Mouse (Mus musculus): ENCODE measurements around the gene Gga3. TPM values are rescaled to one million over a fixed set of nuclear protein-coding genes. Genes with fewer than 3 reads are reported as not detected.
A peak's percentile ranks its signal among the peaks of the same experiment; 100 is the strongest.

Gga3 gene
- polyA plus RNA-seq, 1 experiment, result 102 TPM

- Histone ChIP-seq H3K4me3 (ENCODE audit: control insufficient read depth, insufficient read depth, low read length) (no peak overlapping the region), H3K27ac (ENCODE audit: control insufficient read depth, insufficient read depth, low read length) (no peak overlapping the region), H3K27me3 (ENCODE audit: control insufficient read depth, insufficient read depth, low read length) (no peaks in the 10 kb centered on the region), H3K4me1 (replicated peaks; ENCODE audit: control insufficient read depth, insufficient read depth, low read length) (peaks cover 19% of the 10 kb centered on the region), H3K36me3 (ENCODE audit: control insufficient read depth, insufficient read depth, low read length) (peaks cover 22% of the 10 kb centered on the region)
- 95% methylated on average over 23 of the region's 23 CpGs for WGBS
- DNase-seq, result no peak
- no peak for TF ChIP-seq CTCF (IDR thresholded peaks at IDR 0.05; ENCODE audit: borderline replicate concordance, control insufficient read depth, extremely low read depth, insufficient read depth, low read length, poor library complexity)
- TF ChIP-seq POLR2A (IDR thresholded peaks at IDR 0.05; ENCODE audit: control insufficient read depth, extremely low read depth, insufficient read depth, low read length, poor library complexity), result no peak
These were observed 4.9 kb upstream of the Gga3 start for GRCm38 (mm10) chr11:115608421-115609399.

GRCm38 (mm10) chr11:115606733-115607132 is 2.9 kb upstream of the Gga3 start:
- DNase-seq, result no peak
- Histone ChIP-seq H3K27me3 (ENCODE audit: control insufficient read depth, insufficient read depth, low read length) (no peaks in the 10 kb centered on the region), H3K4me3 (ENCODE audit: control insufficient read depth, insufficient read depth, low read length) (no peak overlapping the region), H3K4me1 (replicated peaks; ENCODE audit: control insufficient read depth, insufficient read depth, low read length) (peaks cover 19% of the 10 kb centered on the region), H3K27ac (ENCODE audit: control insufficient read depth, insufficient read depth, low read length) (no peak overlapping the region), H3K36me3 (ENCODE audit: control insufficient read depth, insufficient read depth, low read length) (peaks cover 22% of the 10 kb centered on the region)
- TF ChIP-seq CTCF (IDR thresholded peaks at IDR 0.05; ENCODE audit: borderline replicate concordance, control insufficient read depth, extremely low read depth, insufficient read depth, low read length, poor library complexity) (no peak), POLR2A (IDR thresholded peaks at IDR 0.05; ENCODE audit: control insufficient read depth, extremely low read depth, insufficient read depth, low read length, poor library complexity) (no peak)
- WGBS, result 95% methylated on average over 18 of the region's 18 CpGs

GRCm38 (mm10) chr11:115604304-115604696 is 449 bp upstream of the Gga3 start:
- Histone ChIP-seq H3K36me3 (ENCODE audit: control insufficient read depth, insufficient read depth, low read length) (peaks cover 22% of the 10 kb centered on the region), H3K27ac (ENCODE audit: control insufficient read depth, insufficient read depth, low read length) (no peak overlapping the region), H3K27me3 (ENCODE audit: control insufficient read depth, insufficient read depth, low read length) (no peaks in the 10 kb centered on the region), H3K4me3 (ENCODE audit: control insufficient read depth, insufficient read depth, low read length) (peak overlapping the region; percentile 62), H3K4me1 (replicated peaks; ENCODE audit: control insufficient read depth, insufficient read depth, low read length) (peaks cover 21% of the 10 kb centered on the region)
- no peak for DNase-seq
- TF ChIP-seq POLR2A (IDR thresholded peaks at IDR 0.05; ENCODE audit: control insufficient read depth, extremely low read depth, insufficient read depth, low read length, poor library complexity) (no peak), CTCF (IDR thresholded peaks at IDR 0.05; ENCODE audit: borderline replicate concordance, control insufficient read depth, extremely low read depth, insufficient read depth, low read length, poor library complexity) (no peak)
- WGBS, result under 1% methylated on average over 26 of the region's 26 CpGs

GRCm38 (mm10) chr11:115603128-115603475 is 749 bp downstream of the Gga3 start:
- 4% methylated on average over 15 of the region's 15 CpGs for WGBS
- Histone ChIP-seq H3K4me1 (replicated peaks; ENCODE audit: control insufficient read depth, insufficient read depth, low read length) (peaks cover 21% of the 10 kb centered on the region), H3K27ac (ENCODE audit: control insufficient read depth, insufficient read depth, low read length) (peak overlapping the region; percentile 55), H3K4me3 (ENCODE audit: control insufficient read depth, insufficient read depth, low read length) (peak overlapping the region; percentile 62), H3K27me3 (ENCODE audit: control insufficient read depth, insufficient read depth, low read length) (no peaks in the 10 kb centered on the region), H3K36me3 (ENCODE audit: control insufficient read depth, insufficient read depth, low read length) (peaks cover 11% of the 10 kb centered on the region)
- TF ChIP-seq POLR2A (IDR thresholded peaks at IDR 0.05; ENCODE audit: control insufficient read depth, extremely low read depth, insufficient read depth, low read length, poor library complexity), result no peak
- TF ChIP-seq CTCF (IDR thresholded peaks at IDR 0.05; ENCODE audit: borderline replicate concordance, control insufficient read depth, extremely low read depth, insufficient read depth, low read length, poor library complexity), result no peak
- no peak for DNase-seq

GRCm38 (mm10) chr11:115601174-115601573 is 2.7 kb downstream of the Gga3 start:
- Histone ChIP-seq H3K27ac (ENCODE audit: control insufficient read depth, insufficient read depth, low read length) (no peak overlapping the region), H3K27me3 (ENCODE audit: control insufficient read depth, insufficient read depth, low read length) (no peaks in the 10 kb centered on the region), H3K36me3 (ENCODE audit: control insufficient read depth, insufficient read depth, low read length) (peaks cover 8% of the 10 kb centered on the region; the same call in 1 of the 2 replicates), H3K4me1 (replicated peaks; ENCODE audit: control insufficient read depth, insufficient read depth, low read length) (peaks cover 21% of the 10 kb centered on the region), H3K4me3 (ENCODE audit: control insufficient read depth, insufficient read depth, low read length) (no peak overlapping the region)
- TF ChIP-seq POLR2A (IDR thresholded peaks at IDR 0.05; ENCODE audit: control insufficient read depth, extremely low read depth, insufficient read depth, low read length, poor library complexity) (no peak), CTCF (IDR thresholded peaks at IDR 0.05; ENCODE audit: borderline replicate concordance, control insufficient read depth, extremely low read depth, insufficient read depth, low read length, poor library complexity) (no peak)
- WGBS, result 39% methylated on average over 4 of the region's 4 CpGs
- DNase-seq, result no peak

- Histone ChIP-seq H3K4me3 (ENCODE audit: control insufficient read depth, insufficient read depth, low read length) (no peak overlapping the region), H3K27ac (ENCODE audit: control insufficient read depth, insufficient read depth, low read length) (no peak overlapping the region), H3K36me3 (ENCODE audit: control insufficient read depth, insufficient read depth, low read length) (peaks cover 8% of the 10 kb centered on the region; the same call in 1 of the 2 replicates), H3K4me1 (replicated peaks; ENCODE audit: control insufficient read depth, insufficient read depth, low read length) (peaks cover 21% of the 10 kb centered on the region), H3K27me3 (ENCODE audit: control insufficient read depth, insufficient read depth, low read length) (no peaks in the 10 kb centered on the region)
- 94% methylated on average over 15 of the region's 15 CpGs for WGBS
- TF ChIP-seq POLR2A (IDR thresholded peaks at IDR 0.05; ENCODE audit: control insufficient read depth, extremely low read depth, insufficient read depth, low read length, poor library complexity) (no peak), CTCF (IDR thresholded peaks at IDR 0.05; ENCODE audit: borderline replicate concordance, control insufficient read depth, extremely low read depth, insufficient read depth, low read length, poor library complexity) (no peak)
- no peak for DNase-seq
These were observed 3.1 kb downstream of the Gga3 start for GRCm38 (mm10) chr11:115600743-115601142.

Data from thymus, adult 2 months (tissue).